Mouse (Mus musculus) subcutaneous adipose tissue, adult 2 months (tissue): ENCODE measurements around the gene Apold1. TPM values are rescaled to one million over a fixed set of nuclear protein-coding genes. Genes with fewer than 3 reads are reported as not detected.

Experiments
- polyA plus RNA-seq: library from polyadenylated mRNA; depleted of rRNA; stranded (reverse); fragments of >200 nt; gene quantifications from 2 replicates; pipeline ENCODE4 v1.2.3, GENCODE M21; 2012; ENCODE audit warnings: low replicate concordance; rRNA removed

Gene Apold1
- polyA plus RNA-seq = 3.3 and 4.4 TPM in 2 replicates

DNA sequence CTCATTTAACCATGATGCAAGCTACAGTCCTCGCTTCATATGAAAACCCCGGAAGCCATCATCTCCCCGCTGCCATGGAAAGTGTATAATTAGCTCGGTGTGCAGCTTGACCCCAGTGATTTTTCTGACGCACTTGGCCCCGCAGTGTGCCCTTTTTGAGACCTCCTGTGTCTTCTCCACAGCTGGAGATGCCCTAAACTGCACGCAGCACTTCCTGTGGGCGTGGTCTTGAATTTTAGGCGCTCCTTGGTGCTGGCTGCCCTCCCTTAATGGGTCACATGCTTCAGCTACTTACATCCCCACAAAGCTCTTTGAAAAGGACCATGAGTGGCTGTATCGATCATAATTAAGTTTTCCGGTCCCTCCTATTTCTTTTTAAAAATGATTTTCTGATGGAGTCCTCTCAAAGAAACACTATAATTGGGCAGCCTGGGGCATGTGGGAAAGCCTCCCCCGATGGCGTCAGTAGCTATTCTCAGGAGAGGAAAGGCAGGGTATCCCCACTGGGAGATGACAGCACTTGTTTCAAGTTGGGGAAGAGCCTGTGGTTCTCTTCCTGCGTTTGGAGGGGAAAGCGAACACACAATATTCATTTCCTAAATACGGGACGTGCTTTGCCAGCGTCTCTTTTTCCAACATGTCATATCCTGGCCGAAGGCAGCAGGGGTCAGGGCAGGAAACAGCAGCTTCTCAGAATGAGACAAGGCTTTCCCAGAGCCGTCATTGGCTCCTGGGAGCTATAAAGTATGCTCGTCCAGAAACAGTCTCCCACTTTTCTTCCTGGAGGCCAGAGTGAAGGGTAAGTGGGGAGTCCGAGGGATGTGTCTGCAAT, at the start of gene Apold1:
Gene Apold1, plus strand, starts transcription at position 488 of the 832 bp plus-strand sequence.

DNA sequence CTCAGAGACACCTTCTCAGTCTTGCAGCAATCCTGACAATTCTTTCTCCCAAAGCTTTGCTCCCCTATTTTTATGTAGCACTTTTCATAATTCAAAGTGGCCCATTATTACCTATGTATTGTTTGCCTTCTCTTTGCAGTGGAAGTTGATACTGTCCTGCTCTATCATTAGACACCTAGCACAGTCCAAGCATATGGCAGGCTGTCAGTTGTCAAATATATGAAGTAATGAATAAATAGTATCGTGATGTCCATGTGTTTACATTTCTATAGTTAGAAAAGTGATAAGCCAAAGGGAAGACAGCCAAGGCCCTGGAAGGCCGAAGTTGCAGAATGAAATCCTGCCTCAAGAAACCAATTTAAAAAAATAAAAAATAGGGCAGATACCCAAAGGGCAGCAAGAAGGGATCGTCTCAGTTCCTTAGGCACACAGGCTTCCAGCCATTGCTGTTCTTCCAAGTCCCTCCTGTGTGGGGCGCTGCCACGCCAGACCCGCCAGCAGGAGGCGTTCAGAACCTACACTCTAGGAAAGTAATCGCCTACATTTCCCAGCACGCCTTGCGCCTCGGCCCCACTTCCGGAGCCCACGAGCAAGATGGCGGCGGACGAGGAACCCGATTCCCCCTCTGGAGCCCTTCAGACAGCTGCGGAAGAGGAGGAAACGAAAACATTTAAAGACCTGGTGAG, 29.7 kb downstream of the Apold1 start, which contains the start of gene Ddx47:
Gene Ddx47, plus strand, starts transcription at position 565 of the 686 bp plus-strand sequence.

Other genes with a start within 250 kb of the Apold1 start
- gene Dusp16, start 189.1 kb upstream of the Apold1 start, polyA plus RNA-seq = 10.2 and 20.2 TPM in 2 replicates
- gene Crebl2, start 151.6 kb upstream of the Apold1 start, polyA plus RNA-seq = 13.8 and 21.6 TPM in 2 replicates
- 8.0 and 8.1 TPM in 2 replicates for gene Gpr19, start 83.1 kb upstream of the Apold1 start, polyA plus RNA-seq
- gene Cdkn1b, start 61.3 kb upstream of the Apold1 start, polyA plus RNA-seq = 12.3 and 25.4 TPM in 2 replicates
- gene Ddx47, start 29.9 kb downstream of the Apold1 start, polyA plus RNA-seq = 37.1 and 55.9 TPM in 2 replicates
- 1.6 and 7.6 TPM in 2 replicates for gene Gprc5a, start 83.9 kb downstream of the Apold1 start, polyA plus RNA-seq
- gene Gprc5d, start 136.6 kb downstream of the Apold1 start, polyA plus RNA-seq = 0.32 TPM in 1 of 2 replicates, not detected in the other
- gene Fam234b, start 216.3 kb downstream of the Apold1 start, polyA plus RNA-seq = 6.1 and 23.5 TPM in 2 replicates
- gene Hebp1, start 216.3 kb downstream of the Apold1 start, polyA plus RNA-seq = 81.5 and 242 TPM in 2 replicates